Mouse (Mus musculus): ENCODE results near the gene Asprv1.

Gene Asprv1

DNA sequence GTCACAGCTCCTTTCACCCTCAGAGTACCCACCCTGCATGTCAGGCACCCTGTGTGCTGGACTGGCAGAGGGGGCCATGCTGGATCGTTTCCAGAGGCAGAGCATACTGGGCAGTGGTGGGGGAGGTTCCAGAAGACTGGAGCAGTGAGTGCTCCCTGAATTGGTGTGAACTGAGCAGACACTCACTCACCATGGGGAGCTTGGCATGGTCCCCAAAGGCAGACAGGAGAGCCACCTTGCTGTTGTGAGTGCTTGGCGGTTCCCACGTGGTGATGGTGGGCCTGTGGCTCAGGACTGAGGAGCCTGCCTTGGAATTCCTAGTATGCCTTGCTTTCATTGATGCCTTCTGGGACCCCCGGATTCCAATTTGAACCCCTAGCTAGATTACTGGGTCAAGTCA lies 4.8 kb upstream of the Asprv1 start:
- DNase-seq (ENCODE audit: low spot score): no peak

DNA sequence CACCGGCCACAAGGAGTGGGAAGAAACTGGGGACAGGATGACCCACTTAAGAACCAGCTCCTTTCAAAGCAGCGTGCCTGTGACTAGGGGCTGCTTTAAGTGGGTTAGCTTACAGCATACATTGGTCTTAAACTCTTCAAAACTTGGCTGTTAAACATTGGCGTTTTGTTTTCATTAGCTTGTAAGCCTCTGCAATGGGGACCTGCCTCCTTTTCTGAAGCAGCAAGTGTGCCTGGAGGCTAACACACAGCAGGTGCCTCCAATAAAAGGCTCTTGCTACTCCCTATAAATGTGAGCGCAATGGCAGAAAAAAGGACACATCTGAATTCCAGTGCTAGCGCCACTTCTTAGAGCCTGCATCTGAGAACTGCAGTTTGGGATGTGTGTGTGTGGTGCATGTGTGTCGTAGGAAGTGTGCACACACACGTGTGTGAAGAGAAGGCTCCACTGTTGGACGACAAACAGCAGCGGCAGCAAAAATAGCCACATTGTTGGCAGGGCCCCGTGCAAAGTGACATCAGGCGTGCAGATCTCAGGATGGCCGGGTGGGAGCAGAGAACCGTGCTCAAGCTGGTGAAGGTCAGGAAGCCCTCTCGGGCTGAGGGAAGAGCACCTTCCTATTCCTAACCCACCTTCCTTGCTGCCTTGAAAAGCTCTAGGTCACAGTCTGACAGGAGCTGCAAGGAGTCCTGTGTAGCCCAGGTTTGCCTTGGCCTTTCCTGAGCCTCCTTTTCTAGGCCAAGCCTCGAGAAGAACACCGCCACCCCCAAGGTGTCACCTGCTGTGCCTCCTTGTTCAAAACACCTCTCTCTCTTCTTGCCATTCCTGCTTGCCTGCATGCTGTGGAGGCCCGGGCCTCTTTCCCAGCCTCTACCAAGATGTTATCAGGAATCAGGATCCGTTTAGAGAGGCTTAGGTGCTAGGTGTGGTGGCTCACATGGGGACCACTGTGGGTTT lies 3.6 kb upstream of the Asprv1 start:
- DNase-seq (ENCODE audit: low spot score): no peak

DNA sequence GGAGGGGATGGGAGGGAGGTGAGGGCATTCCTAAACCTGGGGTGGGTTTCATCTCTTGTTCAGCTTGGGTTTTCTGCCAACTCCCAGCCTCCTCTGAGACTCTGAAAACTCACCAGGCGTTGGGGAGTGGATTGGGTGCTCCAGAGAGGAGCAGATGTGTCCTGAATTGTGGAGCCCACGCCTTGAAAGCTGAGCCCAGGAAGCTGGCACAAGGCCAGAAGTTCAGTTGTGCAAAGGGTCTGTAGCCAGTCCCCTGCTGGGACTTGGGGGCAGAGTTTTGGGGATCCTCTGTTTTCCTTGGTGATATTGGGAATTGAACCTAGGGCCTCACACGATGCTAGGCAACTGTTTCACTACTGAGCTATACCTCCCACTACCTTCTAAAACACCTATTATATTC lies 2.2 kb downstream of the Asprv1 start:
- no peak for DNase-seq (ENCODE audit: low spot score)

DNA sequence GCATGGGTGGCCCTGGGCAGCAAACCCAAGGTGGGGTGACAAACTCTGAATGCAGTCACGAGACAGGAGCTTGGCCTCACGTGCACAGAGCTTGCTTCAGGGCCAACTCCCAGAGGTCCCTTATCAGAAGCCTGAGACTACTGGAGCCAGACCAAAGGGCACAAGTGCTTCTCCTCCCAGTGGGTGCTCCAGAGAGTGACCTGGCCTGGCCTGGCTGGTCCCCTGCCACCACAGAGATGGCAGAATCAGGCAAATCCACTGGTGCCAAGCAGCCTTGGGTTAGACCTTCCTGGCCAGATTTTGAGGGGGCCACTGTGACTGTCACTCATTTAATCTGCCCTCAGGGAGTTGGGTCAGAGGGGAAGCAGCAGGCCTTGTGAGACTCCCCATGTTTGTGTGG lies 8.5 kb downstream of the Asprv1 start:
- DNase-seq (ENCODE audit: low spot score): no peak

DNA sequence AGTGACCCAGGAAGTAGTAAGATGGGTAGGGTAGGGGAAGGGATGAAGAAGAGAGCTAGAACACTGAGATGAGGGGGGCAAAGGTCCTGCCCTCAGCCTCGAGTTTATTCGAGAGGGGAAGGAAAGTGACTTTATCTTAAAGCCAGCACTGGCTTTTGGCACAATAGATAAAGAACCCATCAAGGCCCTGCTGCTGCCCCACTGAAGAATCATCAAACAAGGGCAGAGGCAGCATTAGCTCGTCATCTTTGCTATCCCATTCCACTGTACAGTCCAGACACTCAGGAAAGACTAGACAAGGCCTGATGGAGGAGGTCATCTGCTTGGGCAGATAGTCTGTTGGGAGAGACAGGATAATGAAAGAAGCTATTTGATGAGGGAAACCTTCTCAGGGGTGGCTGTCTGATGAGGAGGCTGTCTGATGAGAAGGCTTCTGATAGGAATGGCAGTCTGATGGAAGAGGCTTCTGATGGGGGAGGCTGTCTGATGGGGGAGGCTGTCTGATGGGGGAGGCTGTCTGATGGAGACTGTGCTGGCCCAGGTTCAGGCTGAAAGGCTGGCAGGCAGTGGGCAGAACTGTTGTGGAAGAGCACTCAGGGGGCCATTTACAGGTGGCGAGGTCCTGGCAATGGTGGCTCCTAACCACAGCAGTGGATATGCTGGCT lies 9.3 kb downstream of the Asprv1 start:
- no peak for DNase-seq (ENCODE audit: low spot score)

GRCm38 (mm10) chr6:86637860-86638259 lies 9.9 kb downstream of the Asprv1 start:
- DNase-seq (ENCODE audit: low spot score): no peak

DNA sequence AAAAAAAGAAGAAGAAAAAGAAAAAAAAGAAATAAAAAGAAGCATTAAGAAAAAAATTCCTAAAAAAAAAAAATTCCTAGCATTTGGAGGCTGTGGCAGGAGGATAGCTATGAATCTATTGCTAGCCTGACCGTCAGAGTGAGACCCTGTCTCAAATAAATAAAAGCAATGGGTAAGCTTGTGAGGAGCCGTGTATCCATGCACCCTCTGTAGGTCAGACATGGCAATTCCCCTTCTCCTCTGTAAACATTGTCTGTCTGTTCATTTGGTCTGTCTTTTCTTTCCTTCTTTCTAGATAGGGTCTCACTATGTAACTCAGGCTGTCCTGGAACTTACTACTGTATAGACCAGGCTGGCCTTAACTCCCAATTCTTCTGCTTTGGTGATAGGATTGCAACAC lies 10.5 kb downstream of the Asprv1 start:
- no peak for DNase-seq (ENCODE audit: low spot score)

DNA sequence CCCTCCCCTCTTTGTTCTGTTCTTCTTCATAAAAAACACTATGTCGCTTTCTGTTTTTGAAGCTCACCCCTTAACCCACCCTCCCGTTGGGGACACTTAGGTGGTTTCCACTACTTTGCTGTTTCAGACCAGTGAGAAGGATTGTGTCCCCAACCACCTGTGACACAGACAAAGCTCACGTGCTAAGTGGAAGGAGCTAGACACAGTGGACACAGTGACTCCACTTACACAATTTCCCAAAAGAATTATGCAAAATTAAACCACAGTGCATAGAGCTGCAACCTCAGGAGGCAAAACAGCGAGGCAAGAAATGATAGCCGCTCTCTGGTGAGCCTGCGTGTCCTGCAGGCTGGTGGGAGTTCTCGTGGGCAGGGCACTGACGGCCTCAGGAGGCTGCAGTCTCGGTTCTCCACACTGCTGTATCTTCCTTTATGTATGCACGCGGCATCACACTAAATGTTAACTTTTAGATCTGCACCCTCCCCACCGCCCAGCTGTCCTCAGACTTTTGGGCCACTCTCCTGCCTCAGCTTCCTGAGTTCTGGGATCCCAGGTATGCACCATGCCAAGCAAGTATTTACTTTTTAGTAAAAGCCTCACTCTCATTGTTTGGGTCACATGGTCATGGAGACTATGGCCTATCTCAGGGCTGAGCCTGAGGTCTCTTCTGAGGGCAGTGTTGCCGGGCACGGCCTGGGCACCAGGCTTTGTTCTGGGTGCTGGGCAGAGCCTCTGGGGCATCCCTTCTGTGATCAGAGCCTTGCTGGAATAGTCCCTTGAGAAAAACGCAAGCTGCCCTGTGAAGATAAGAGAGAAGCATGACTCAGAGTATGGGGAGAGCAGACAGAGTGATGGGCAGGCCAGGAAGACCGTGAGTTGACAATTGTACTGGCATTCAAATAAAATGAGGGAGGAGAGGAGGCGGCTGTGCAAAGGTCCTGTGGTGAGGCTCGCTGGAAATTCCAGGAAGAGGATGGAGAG lies 11.5 kb downstream of the Asprv1 start:
- no peak for DNase-seq (ENCODE audit: low spot score)

DNA sequence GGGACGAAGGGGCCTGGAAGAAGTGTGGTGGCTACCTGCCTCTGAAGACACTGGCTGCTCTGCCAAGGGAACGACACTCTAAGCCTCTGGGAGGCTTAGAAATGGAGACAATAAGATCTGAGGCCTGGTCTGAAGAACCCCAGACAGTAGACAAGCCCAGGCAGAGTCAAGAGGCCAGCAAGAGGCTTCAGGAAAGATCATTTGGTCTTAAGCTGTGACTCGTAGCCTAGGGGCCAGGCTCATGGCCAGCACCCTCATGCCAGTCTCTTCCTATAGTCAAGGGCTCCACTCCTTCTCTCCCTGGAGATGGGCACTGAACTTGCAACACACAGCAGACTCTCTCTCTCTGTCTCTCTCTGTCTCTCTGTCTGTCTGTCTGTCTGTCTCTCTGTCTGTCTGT lies 12.2 kb downstream of the Asprv1 start:
- no peak for DNase-seq (ENCODE audit: low spot score)

- DNase-seq (ENCODE audit: low spot score): no peak
Observed at GRCm38 (mm10) chr6:86640776-86641175, 12.8 kb downstream of the Asprv1 start.

DNA sequence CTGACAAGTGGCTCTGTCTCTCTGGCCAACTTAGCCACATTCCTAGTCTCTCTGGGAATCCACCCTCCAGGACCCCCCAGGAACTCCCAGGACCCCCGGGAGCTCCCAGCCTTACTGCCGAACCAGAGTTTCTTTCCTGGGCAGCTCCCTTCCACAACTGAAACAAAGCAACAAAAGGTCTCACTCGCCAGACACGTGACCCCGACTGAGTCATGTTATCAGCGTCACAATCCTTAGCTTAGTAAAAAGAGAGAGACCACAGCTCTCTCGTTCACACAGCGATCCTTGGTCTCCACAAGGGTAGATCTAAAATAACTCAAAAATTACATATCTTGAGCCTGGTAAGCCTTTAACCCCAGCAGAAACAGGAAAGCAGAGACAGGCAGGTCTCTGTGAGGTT lies 13.8 kb downstream of the Asprv1 start:
- no peak for DNase-seq (ENCODE audit: low spot score)

DNA sequence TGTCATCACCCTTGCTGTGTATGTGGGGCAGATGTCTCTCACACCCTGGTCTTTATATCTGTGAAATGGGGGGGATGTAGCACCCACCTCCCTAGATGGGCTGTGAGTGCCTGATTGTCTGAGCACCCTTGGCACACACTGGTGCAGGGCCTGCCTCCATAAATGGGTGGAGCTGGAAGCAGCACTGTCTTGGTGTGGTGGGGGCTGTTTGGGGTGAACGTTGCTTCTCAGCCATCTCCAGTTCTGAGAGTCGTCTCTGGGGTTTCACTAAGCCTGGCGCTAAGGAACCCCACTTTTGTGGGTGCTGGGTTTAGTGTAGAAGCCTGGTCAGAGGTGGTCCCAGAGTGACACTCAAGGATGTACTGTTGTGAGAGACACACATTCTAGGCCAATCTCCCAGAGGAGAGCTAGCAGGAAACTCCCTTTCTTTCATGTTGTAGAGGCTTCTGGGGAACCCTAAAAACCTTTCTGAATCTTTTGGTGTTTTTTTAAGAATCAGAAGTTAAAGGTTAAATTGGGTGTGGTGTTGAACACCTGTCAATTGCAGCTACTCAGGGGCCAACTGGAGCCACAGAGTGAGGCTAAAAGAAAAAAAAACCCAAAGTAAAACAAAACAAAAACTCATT lies 16.9 kb downstream of the Asprv1 start:
- no peak for DNase-seq (ENCODE audit: low spot score)

DNA sequence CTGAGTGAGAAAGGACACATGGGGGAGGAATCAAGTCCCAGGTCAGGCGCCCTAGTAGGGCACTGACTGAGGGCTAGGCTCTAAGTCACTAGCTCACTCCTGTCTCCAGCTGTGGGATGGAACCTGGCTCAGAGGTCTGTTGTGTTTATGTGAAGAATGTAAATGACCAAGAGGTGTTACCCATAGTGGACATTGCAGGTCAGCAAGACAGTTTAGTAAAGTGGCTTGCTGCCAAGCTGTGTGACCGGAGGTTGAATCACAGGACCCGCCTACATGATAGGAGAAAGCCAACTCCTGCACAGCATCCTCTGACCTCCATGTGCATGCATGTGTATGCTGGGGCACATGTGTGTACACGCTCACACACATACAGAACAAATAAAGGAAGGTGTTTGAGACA lies 17.6 kb downstream of the Asprv1 start:
- no peak for DNase-seq (ENCODE audit: low spot score)

DNA sequence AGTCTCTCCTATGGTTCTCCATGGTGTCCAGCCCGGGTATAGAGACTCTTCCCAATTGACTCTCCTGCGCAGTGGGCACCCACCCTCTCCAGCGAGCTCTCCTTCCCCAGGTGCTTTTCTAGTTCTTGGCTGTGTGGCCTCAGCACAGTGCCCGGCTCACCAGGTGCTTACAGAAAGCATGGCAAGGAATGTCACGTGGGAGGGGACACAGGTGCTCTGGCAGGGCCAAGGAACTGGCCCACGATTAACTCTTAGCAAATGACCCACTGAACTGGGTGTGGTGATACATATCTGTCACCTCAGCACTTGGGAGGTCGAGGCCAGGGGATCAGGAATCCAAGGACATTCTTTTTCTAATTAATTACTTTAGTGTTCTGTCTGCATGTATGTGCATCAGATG lies 18.2 kb downstream of the Asprv1 start:
- no peak for DNase-seq (ENCODE audit: low spot score)

DNA sequence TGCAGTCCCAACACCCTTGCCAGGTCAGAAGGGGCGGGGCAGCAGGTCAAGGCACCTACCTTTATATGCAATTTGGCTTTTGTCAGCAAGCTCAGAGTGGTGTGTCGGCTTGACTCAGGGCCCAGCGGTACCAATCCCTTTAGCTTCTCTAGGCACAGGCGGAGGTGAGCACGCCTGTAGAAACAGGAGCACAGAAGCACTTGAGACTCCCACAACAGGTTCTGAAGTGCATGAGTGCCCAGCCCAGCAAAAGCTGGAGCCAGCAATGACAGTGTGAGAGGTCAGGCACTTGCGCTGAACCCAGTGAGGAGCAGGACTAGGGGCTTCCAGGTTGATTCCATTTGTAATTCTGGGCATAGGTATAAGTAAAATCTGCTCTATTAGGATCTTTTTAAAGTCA lies 25.1 kb downstream of the Asprv1 start:
- no peak for DNase-seq (ENCODE audit: low spot score)

DNA sequence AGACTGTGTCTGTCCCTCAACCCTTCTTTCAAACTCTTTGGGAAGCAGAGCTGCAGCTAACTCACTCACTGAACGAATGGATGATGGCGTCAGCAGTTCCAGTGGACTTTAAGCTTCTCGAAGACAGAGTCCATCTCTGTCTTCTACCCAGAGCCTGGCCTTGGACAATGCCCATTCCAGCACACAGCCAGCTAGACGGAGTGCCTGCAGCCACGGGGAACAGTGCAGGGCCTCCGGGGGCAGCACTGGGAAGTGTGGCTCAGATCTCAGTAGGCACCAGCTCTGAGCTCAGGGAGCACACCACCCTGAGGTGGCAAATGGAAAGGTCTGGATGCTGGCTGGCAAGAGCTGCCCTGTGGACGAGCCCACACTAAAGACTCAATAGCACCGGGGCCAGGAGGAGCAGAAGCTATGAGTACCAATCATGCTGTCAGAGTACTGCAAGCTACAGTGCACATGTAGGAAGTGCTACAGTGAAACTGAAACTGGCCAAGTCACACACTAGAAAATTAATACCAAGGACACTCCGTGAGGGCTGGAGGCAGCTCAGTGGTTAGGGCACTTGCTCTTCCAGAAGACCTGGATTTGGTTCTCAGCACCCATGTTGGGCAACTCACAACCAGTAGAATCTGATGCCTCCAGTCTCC lies 26.4 kb downstream of the Asprv1 start:
- DNase-seq (ENCODE audit: low spot score): no peak

- DNase-seq (ENCODE audit: low spot score): no peak
Observed at GRCm38 (mm10) chr6:86658501-86658900, 30.5 kb downstream of the Asprv1 start.

DNA sequence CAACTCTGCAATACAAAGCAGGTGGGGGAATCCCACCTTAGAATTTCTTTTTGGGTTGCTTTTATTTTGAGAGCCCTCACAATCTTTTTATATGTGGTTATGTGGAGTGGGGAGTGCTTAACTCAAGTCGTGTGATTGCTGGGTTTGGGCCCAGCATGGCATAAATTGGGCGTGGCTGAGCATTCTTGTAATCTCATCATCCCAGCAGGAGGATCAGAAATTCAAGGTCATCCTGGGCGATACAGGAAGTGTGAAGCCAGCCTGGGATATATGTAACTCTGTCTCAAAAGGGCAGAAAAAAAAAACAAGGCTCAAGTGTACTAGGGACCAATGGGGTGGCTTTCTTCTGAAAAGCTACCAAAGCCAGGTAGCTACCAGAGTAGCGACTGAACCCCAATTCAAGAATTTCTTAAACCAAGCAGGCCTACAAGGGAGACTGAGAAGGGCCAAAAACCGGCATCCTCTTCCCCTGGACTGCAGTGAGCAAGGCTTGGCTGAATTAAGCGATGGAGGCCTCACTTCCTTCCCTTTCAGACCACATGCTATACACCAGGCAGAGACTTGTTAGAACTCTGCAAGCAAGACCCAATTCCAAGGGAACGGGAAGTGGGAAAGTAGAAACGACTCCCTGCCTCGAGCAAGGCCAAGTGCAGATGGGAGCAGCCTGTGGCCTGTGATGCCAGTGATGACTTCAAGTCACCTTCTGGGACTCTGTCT lies 32.4 kb downstream of the Asprv1 start:
- DNase-seq (ENCODE audit: low spot score): no peak

DNA sequence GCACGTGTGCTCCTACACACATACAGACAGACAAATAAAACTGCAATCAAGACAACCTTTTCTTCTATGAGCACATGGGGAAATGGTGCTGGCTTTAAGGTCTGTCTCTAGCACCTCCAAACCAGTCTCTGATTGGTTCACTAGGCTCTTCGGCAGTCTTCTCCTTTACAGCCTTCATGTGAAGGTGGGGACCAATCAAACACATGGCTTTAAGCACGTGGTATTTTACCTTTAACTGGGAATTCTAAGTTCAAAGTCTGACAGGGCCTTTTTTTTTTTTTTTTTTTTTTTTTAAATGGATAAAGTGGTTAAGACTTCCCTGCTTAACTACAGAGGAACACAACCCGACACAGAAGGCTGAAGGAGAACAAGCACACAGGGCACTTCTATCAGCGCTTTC lies 37.1 kb downstream of the Asprv1 start:
- DNase-seq (ENCODE audit: low spot score): no peak

GRCm38 (mm10) chr6:86665560-86666307 lies 37.8 kb downstream of the Asprv1 start:
- DNase-seq (ENCODE audit: low spot score): no peak
